Mouse (Mus musculus) hindbrain, embryonic 14.5 days (tissue): Measurements from ENCODE around the gene Xpo1. TPM values are rescaled to one million over a fixed set of nuclear protein-coding genes. Genes with fewer than 3 reads are reported as not detected.
"Not testable (repeated sequence)": the region's sequence is repeated elsewhere in the genome, so short reads cannot be mapped to it uniquely, and the experiment has no call there.

ENCODE experiments used
- ATAC-seq: fragments of 200-750 bp; cut with Nextera tagmentation; 2 replicates; pipeline ENCODE4 v1.8.0; 2017; ENCODE audit warnings: moderate number of reproducible peaks, mild to moderate bottlenecking, moderate TSS enrichment, moderate library complexity; ENCODE audit not compliant: low FRiP score
- DNase-seq: peaks from one replicate; pipeline ENCODE4 v3.0.0-alpha.2; 2015; ENCODE audit warnings: low spot score
- H3K27ac ChIP-seq: fragments of 300-500 bp; sonication (generic); 2 replicates; pipeline ENCODE4 v1.5.1; 2014; ENCODE audit warnings: mild to moderate bottlenecking, moderate library complexity
- H3K27me3 ChIP-seq: fragments of 300-500 bp; sonication (generic); 2 replicates; pipeline ENCODE4 v1.6.1; 2014; ENCODE audit warnings: mild to moderate bottlenecking, low read length, mixed read lengths; ENCODE audit not compliant: control insufficient read depth, insufficient read depth
- H3K36me3 ChIP-seq: fragments of 300-500 bp; sonication (generic); replicated peaks from 2 replicates; pipeline ENCODE4 v1.6.1; 2014; ENCODE audit not compliant: control insufficient read depth, insufficient read depth
- H3K4me1 ChIP-seq: fragments of 300-500 bp; sonication (generic); replicated peaks from 2 replicates; pipeline ENCODE4 v1.6.1; 2014; ENCODE audit warnings: antibody characterized with exemption, low read length, mixed read lengths; ENCODE audit not compliant: control insufficient read depth, insufficient read depth
- H3K4me2 ChIP-seq: fragments of 300-500 bp; sonication (generic); replicated peaks from 2 replicates; pipeline ENCODE4 v1.6.1; 2014; ENCODE audit warnings: mild to moderate bottlenecking, moderate library complexity
- H3K4me3 ChIP-seq: fragments of 300-500 bp; sonication (generic); replicated peaks from 2 replicates; pipeline ENCODE4 v1.5.1; 2014; ENCODE audit warnings: mild to moderate bottlenecking, low read length
- H3K9ac ChIP-seq: fragments of 300-500 bp; sonication (generic); 2 replicates; pipeline ENCODE4 v1.6.1; 2014
- H3K9me3 ChIP-seq: fragments of 300-500 bp; sonication (generic); 2 replicates; pipeline ENCODE4 v1.6.1; 2016; ENCODE audit warnings: low read length; ENCODE audit not compliant: control insufficient read depth
- WGBS: fragments of 180-500 bp; shearing (Covaris S2); extraction: QIAGEN DNeasy Blood & Tissue Kit; methylation state at CpG from one replicate; pipeline ENCODE4 v1.1.7; 2014; 5-methylcytosine and 5-hydroxymethylcytosine counted together
- polyA plus RNA-seq: library from polyadenylated mRNA; unstranded; fragments of >200 nt; fragmentation: Nextera tagmentation; extraction: Ambion mirVana; gene quantifications from 2 replicates; pipeline ENCODE4 v1.2.1, GENCODE M21; 2014

Gene Xpo1
- polyA plus RNA-seq, 1 experiment from 2014 or later: 90.7 TPM

DNA sequence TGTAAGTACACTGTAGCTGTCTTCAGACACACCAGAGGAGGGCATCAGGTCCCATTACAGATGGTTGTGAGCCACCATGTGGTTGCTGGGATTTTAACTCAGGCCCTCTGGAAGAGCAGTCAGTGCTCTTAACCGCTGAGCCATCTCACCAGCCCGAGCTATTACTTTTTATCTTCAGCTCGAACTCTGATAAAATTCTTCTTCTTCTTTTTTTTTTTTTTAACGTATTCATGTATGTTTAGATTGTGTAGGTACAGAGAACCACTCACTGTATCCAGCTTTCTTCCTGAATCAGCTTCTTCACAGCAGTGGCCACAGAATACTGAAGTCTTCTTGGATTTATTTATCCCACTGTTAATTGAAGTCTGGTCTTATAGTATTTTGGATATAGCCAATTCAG lies 33.0 kb downstream of the Xpo1 start:
- WGBS: 92% methylated on average over 4 of the region's 4 CpGs
- DNase-seq, H3K9me3 ChIP-seq, H3K9ac ChIP-seq, H3K27me3 ChIP-seq, H3K27ac ChIP-seq, H3K4me1 ChIP-seq, H3K4me2 ChIP-seq, H3K4me3 ChIP-seq, ATAC-seq: not testable (repeated sequence)
- peaks cover 95% of the 10 kb centered on the region for H3K36me3 ChIP-seq

DNA sequence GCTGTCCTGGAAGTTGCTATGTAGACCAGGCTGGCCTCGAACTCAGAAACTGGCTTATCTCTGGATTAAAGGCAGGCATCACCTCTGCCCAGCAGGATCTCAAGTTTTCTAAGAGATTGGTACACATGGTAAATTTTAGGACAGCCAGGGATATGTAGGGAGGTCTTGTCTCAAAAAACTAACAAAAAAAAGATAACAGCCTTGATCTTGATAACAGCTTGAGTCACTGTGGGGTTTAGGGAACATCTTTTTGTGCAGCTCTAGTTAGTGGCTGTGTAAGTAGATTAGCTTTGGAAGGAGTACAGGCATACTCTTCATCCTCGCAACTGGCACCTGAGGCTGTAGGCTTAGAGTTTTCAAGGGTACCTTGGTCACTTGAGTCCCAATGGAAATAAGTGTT lies 41.5 kb downstream of the Xpo1 start:
- H3K27me3 ChIP-seq: no peaks in the 10 kb centered on the region

DNA sequence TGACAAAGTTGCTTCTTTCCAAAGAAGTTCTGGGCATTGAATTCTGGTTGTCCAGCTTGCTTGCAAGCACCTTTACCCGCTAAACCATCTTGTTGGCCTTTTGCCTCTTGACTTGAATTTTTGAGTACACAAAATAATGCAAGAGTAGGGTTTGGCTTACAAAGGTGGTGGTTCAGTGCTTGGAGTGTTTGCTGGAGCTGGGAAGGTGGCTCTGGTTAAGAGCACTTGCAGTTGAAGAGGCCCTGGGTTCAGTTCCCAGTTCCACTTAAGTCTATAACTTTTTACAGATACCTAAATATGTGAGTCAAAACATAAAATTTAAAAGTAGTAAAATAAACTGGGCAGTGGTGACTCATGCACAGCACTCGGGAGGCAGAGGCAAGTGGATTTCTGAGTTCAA lies 42.5 kb downstream of the Xpo1 start:
- Histone ChIP-seq H3K9me3 (no peaks in the 10 kb centered on the region), H3K4me3 (no peak overlapping the region), H3K27me3 (no peaks in the 10 kb centered on the region), H3K9ac (no peak overlapping the region), H3K4me1 (no peaks in the 10 kb centered on the region), H3K27ac (no peak overlapping the region), H3K4me2 (no peak overlapping the region), H3K36me3 (peaks cover 47% of the 10 kb centered on the region)
- DNase-seq: no peak
- ATAC-seq: no peak
- 97% methylated on average over 2 of the region's 2 CpGs for WGBS

More for the DNA sequence above, 41.5 kb downstream of the Xpo1 start:
- WGBS: 95% methylated on average over 2 of the region's 2 CpGs
- Histone ChIP-seq H3K4me3 (no peak overlapping the region), H3K4me2 (no peak overlapping the region), H3K4me1 (no peaks in the 10 kb centered on the region), H3K36me3 (peaks cover 56% of the 10 kb centered on the region), H3K9ac (no peak overlapping the region), H3K9me3 (no peaks in the 10 kb centered on the region), H3K27ac (no peak overlapping the region)
- ATAC-seq: no peak
- DNase-seq: no peak

DNA sequence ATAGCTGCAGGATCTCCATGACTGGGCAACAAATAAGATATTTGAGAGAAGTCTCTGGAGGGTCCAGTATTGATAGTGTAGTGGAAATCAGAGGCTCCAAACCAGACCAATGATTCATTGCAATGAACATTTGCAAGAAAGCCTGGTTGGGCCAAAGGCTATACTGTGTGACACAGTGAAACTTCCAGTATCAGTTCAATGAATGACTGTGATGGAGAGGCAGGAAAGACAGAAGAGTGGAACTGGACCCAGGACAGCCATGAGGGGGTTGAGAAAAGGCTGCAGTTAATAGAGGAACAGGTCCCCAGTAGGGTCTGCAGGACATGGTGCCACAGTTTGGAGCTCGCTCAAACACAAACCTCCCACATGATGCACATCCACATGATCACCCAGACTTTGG lies 44.1 kb downstream of the Xpo1 start:
- H3K4me2 ChIP-seq: no peak overlapping the region
- H3K9ac ChIP-seq: no peak overlapping the region
- H3K9me3 ChIP-seq: no peaks in the 10 kb centered on the region
- H3K4me1 ChIP-seq: no peaks in the 10 kb centered on the region
- DNase-seq (no peak), ATAC-seq (0 out of 2 replicates have a peak, but pooled peaks have one; percentile 5)
- no peaks in the 10 kb centered on the region for H3K27me3 ChIP-seq
- peaks cover 31% of the 10 kb centered on the region for H3K36me3 ChIP-seq
- WGBS: 95% methylated on average over 1 of the region's 1 CpGs
- H3K27ac ChIP-seq: no peak overlapping the region
- H3K4me3 ChIP-seq: no peak overlapping the region

DNA sequence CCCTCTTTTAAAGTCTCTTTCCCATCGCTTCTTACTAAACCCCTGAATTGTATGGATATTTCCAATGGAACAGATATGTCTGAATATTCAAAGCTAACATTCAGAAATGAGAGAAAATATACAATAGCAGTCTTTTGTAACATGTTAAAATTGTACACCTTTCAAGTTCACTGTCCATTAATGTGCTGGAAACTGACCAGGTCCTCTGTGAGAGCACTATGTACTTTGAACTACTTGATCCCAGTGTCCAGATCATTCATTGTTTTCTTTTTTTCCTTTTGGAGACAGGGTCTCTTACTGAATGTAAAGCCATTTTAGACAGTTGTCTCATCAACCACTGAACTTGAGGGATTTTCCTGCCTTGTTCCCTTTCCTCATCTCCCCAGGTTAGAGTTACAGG lies 47.3 kb downstream of the Xpo1 start:
- no peak overlapping the region for H3K4me2 ChIP-seq
- no peaks in the 10 kb centered on the region for H3K27me3 ChIP-seq
- no peak overlapping the region for H3K4me3 ChIP-seq
- no peaks in the 10 kb centered on the region for H3K36me3 ChIP-seq
- H3K4me1 ChIP-seq: peaks cover under 1% of the 10 kb centered on the region
- no peak overlapping the region for H3K27ac ChIP-seq
- ATAC-seq: no peak
- WGBS: 74% methylated on average over 1 of the region's 1 CpGs
- H3K9ac ChIP-seq: no peak overlapping the region
- DNase-seq: no peak
- no peaks in the 10 kb centered on the region for H3K9me3 ChIP-seq

DNA sequence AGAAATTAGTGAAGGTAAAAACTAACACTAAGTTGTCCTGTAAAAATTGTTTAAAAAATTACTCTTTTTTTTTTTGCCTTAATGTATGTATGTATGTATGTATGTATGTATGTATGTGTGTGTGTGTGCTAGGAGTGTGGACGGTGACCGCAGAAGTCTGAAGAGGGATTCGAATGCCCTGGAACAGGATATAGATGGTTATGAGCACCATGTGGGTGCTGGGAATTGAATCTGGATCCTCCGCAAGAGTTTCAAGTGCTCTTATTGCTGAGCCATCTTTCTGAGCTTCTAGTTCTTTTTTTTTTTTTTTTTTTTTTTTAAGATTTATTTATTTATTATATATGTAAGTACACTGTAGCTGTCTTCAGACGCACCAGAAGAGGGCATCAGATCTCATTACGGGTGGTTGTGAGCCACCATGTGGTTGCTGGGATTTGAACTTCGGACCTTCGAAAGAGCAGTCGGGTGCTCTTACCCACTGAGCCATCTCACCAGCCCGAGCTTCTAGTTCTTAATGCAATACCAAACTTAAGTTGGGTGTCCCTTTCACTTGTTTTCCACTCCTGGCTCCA lies 49.3 kb downstream of the Xpo1 start:
- Histone ChIP-seq H3K4me3 (peak overlapping the region; percentile 92), H3K27ac (peak overlapping the region; percentile 99), H3K4me2 (peak overlapping the region; percentile 49), H3K4me1 (peaks cover 16% of the 10 kb centered on the region), H3K9ac (peak overlapping the region; percentile 88)
- ATAC-seq, H3K36me3 ChIP-seq, DNase-seq, H3K27me3 ChIP-seq, H3K9me3 ChIP-seq: not testable (repeated sequence)
- WGBS: 34% methylated on average over 10 of the region's 10 CpGs

DNA sequence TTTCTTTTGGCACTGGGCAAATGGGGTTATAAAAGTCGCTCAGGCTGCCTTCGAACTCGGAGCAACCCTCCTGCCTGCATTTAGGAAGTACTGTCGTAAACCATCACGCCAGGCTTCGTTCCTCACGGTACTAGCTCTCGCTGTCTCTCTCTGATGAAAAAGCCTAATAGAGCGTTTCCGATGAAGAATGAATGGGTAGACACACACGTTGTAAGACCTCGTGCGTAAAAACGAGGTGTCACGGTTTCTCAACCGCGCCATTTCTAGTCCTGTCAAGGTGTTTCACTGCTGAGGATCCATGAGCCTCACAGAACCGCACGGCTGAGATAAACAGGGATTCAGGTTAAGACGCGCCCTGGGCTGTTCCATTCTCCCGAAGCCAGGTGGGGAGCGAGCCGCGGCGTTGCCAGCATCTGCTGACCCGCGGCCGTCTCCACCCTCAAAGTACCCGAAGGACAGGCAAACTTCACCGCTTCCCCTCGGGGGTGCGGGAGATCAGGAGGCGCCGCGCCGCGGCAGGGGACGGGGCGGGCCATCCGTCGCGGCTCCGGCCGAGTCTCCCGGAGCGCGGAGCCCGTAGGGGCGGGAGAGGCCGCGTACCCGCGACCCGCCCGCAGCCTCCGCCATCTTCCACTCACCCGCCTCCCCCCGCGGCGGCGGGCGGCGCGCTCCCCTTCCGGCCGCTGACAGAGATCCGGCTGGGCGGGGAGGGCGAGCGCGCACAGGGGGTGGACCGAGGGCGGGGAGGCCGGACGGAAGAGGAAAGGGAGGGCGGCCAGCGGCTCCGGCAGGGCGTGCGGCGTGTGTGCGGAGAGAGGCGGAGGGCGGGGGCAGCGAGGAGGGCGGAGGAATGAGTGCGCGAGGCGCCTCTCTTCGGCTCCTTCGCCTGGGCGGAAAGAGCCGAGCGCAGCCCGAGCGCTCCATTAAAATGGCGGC lies 50.1 kb downstream of the Xpo1 start:
- Histone ChIP-seq H3K4me3 (peak overlapping the region; percentile 92), H3K27me3 (no peaks in the 10 kb centered on the region), H3K36me3 (no peaks in the 10 kb centered on the region), H3K9me3 (no peaks in the 10 kb centered on the region), H3K9ac (peak overlapping the region; percentile 88), H3K27ac (peak overlapping the region; percentile 99), H3K4me2 (peak overlapping the region; percentile 49), H3K4me1 (peaks cover 16% of the 10 kb centered on the region)
- ATAC-seq: peak; percentile 95
- WGBS: under 1% methylated on average over 77 of the region's 98 CpGs
- DNase-seq: peak; percentile 89

DNA sequence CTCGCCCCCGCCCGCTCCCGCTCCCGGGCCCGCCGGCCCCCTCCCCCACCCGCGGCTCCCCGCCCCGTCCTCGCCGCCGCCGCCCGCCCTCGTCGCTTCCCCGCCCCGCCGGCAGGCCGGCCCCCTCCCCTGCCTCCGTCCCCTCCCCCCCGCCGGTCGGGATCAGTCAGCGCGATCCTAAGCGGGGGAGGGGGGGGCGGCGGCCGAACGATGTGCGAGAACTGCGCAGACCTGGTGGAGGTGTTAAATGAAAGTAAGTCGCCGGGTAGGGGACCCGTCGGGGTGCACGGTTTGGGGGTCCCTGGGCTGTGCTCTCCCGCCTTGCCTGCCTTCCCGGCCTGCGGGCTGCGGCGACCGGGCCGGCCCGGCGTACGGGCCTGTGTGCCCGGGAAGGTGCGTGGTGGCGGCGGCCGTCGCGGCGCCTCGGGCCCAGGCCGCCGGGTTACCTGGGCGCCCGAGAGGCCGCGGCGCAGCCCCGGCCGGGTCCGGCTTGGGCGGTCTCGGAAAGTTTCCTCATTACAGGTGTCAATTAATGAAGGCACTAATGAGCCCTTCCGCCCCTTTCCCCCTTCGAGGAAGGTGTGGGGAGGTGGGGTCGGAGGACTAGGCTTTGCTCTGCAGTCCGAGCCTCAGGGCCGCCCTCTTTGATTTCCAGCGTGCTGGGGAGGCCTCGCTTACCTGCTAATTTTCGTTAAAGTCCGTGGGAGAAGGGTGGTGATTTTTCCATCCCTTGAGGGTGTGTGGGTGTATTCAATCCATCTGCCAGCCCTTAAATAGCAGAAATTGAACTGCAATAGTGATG lies 51.1 kb downstream of the Xpo1 start, which contains the start of gene Usp34:
Gene Usp34, plus strand, starts transcription at position 132 of the 802 bp plus-strand sequence.
- Histone ChIP-seq H3K27me3 (no peaks in the 10 kb centered on the region), H3K9ac (peak within 1 kb of the TSS; percentile 88), H3K4me3 (peak within 1 kb of the TSS; percentile 92), H3K9me3 (no peaks in the 10 kb centered on the region), H3K4me2 (peak within 1 kb of the TSS; percentile 61), H3K4me1 (peaks cover 21% of the 10 kb centered on the region), H3K27ac (peak within 1 kb of the TSS; percentile 99), H3K36me3 (no peaks in the 10 kb centered on the region)
- DNase-seq (peak; percentile 30), ATAC-seq (peak; percentile 55)
- under 1% methylated on average over 54 of the region's 80 CpGs for WGBS

DNA sequence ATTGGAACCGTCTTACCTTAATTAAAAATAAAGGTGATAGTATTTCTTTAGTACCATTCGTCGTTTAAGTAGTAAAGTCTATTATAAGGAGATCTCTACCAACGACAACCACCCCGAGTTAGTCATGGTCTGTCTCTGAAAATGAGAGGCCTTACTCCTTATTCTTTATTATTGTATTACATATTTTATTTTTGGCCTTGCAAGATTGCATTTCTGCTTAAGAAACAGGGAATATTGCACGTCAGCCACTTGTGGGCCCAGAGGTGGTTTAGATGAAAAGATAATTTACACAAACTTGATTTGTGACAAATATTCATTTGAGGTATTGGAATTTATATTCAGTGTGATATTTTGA lies 51.7 kb downstream of the Xpo1 start:
- DNase-seq: no peak
- no peaks in the 10 kb centered on the region for H3K27me3 ChIP-seq
- peaks cover 21% of the 10 kb centered on the region for H3K4me1 ChIP-seq
- H3K36me3 ChIP-seq: no peaks in the 10 kb centered on the region
- peak overlapping the region; percentile 99 for H3K27ac ChIP-seq
- WGBS: 2% methylated on average over 6 of the region's 6 CpGs
- ATAC-seq: no peak
- peak overlapping the region; percentile 92 for H3K4me3 ChIP-seq
- H3K4me2 ChIP-seq: peak overlapping the region; percentile 61
- H3K9me3 ChIP-seq: no peaks in the 10 kb centered on the region
- peak overlapping the region; percentile 88 for H3K9ac ChIP-seq
